Mouse (Mus musculus) ZHBTc4 (cell line): Measurements from ENCODE around the gene Foxo6.

Source experiments
- DNase-seq: peaks from one replicate; pipeline ENCODE4 v3.0.0-alpha.2; 2011; ENCODE audit warnings: low read depth, low spot score

The Foxo6 gene

DNA sequence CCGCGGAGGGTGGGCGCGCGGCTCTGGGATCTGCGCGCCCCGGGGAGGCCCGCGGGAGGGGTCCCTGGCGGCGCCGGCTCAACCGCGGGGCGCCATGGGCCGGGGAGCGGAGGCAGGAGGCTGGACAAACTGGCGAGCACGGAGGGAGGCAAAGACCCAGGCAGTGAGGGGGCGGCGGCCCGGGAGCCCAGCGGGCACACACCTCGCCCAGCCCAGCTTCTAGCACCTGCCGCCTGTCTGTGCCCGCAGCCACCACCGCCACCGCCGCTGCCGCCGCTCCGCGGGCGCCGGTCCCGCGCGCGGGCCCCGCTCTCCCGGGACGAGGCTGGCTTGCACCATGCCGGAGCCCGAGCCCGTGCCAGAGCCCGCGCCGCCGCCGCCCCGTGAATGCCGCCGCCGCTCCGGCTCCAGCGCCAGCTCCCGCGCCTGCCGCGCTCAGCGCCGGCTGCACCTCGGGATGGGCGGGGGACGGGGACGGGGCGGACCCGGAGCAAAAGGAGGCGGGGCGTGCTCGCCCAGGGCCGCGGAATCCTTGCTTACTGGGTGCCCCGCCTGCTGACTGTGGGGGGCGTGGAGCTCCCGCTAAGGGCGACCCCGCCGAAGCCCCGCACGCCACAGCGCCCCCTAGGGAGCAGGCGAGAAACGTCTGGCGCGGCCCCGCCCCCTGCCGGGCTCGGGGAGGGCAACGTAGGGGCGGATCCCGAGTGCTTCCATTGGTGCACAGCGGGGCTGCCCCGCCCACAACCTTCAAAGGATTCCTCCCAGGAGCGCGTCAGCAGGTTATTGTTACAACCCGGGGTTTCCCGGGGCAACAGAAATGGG lies at the start of gene Foxo6:
Foxo6 (minus strand) TSS at position 60 of the 822 bp plus-strand sequence.
- peak; percentile 99 for DNase-seq

DNA sequence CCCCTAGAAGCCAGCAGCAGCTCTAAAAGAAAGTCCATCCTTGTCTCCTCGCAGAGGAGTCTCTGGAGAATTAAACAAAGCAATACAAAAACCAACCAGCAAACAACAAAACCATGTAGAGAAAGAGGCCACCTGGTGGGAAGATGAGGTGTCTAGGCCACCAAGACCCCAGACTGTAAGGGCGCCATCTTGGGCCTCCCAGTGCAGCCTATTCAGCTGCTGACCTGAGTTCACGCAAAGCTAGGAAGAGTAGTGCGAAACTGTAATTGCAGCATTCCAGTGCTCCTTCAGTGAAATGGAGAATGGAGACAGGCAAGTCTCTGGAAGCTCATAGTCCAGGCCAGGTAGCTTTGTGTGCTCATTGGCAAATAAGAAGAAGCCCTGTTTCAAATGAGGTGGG lies 47.2 kb upstream of the Foxo6 start:
- no peak for DNase-seq

DNA sequence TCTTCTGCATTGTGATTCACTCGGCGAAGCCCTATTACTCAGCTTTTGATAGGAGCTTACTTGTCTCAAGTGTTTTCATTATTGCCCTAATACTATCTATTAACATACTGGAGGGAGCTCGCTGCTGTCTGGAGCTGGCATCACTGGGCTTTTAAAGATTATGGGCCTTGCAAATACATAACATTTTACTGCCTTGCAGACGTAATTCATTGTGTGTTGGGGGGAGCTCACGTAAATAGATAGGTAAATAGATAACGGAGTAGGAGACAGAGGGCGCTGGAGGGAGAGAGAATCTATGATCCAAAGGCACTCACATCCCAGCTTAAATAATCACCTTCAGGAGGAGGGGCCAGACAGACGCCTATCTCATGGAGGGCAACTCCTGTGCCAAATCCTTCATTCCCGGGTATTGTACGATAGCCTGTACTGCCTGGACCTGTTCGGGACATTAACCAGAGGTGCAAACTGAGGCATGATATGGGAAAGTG lies 45.8 kb upstream of the Foxo6 start:
- peak; percentile 13 for DNase-seq

DNA sequence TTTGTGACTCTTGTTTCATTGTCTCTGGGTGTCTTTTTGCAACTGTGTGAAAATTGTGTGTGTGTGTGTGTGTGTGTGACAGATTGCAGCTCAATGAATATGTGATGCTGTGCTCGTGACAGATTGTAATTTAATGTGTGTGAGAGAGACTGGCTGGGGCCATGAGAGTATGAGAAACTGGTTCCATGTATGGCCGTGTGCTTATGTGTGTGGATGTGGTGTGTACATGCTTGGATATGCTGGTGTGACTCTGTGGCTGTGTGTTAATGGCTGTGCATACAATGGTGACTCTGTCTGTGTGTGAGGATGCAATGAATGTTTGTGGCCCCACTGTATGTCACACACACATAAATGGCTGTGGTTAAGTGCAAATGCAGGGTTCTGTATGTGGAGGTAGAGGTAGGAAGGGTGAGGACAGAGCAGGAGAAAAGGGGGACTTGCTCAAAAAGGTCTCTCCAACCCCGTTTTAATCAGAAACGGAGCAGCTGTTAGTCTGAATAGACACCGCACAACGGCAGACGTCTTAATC lies 45.3 kb upstream of the Foxo6 start:
- no peak for DNase-seq

DNA sequence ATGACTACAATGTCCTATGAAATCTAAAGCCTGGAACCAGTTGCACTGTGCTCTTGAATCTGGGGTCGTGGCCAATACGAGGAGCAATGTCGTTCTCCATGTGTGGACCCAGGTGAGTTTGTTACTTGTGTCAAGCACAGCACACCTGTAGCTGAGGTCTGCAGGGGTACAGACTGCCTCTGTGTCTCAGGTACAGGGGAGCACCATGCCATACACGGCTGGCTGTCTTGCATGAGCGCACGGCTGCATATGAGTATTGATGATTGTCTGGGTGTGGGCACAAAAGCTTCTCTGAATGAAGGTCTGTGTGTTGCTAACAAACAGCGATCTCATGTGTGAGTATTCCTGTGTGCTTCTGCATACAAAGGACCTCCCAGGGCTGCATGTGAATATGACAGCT lies 44.8 kb upstream of the Foxo6 start:
- DNase-seq, result no peak

DNA sequence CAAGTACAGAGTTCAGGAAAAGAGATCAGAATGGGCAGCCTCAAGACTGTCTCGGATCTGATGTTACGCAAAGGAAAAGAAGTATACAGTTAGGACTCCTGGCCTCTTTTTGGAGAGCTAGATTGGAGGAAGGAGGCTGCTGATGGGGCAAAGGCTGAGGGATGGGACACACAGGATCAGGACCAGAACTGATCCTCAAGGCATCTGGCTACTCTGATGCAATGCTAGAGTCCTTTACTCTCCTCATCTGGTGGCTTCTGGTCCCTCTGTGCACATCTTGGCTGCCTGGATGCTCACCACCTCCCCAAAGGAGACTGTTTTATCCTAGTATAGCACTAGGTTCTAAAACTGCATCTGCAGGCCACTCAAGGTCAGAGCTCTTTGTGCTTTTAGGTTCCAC lies 44.4 kb upstream of the Foxo6 start:
- DNase-seq, result no peak

DNA sequence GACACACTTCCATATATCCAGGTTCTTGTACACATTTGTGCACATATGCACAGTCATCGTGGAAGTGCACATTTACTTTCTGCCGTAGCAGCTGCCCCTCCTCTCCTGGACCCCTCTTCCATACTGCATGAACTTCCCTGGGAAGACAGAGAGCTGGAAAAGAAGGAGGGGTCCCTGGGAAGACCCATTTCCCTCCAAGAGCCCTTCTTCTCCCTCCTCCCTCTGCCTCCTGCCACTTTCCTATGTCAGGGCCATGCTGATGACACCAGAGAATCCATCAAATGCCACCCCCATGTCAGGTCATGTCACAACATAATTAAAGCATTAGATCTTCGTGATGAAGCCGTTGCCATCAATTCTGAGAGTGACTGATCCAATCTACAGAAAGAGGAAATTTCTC lies 38.6 kb upstream of the Foxo6 start:
- DNase-seq, result no peak

DNA sequence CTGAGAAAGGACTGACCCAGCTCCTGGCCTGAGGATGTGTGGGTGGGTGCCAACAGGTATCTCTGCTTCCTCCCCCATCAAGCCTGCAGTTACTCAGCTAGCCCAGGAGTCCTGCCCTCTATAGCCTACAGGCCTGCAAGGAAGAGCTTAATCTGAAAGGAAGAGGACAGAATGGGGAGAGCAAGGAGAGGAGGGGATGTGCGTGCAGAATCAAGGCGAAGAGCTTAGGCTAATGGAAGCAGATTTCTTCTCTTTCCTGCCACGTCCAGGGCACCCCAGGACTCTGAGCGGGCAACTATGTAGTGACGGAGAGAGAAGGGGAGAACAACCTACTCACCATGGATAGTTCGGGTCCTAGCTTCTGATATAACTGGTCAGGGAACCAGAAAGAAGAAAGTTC lies 37.9 kb upstream of the Foxo6 start:
- DNase-seq, result no peak

DNA sequence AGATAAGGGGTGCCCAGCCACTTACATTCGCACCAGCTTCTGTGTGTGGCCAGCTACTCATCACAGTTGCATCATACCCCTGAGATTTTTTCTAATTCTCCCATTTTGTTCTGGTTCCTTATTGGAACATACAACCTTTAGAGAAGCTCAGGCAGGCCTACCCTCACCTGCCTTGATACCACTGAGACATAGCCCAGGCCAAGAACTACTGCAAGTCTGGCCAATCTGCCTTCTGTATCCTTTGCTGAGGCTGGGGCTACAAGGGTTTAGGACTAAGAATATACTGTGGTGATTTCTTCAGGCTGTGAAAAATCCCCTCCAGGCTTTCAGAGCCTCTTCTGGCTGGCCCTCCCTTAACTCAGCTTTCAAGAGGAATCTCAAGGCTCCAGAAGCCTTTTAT lies 36.7 kb upstream of the Foxo6 start:
- no peak for DNase-seq

DNA sequence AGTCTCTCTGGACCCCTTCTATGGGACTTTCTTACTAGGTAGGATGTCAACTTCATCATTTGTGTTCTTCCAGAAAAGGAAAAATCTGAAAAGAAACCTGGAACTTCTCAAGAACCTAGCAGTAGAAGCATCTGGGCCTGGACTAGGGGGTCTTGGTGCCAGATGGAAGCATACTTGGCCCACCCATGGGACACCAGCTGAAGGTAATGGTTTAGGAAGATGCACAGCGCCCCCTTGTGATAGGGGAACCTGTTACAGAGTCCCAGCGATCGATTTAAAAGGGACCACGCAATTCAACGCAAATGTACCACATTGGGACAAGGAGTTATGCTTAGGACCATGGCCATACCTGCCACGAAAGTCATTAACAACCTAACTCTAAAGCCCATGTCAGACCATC lies 36.0 kb upstream of the Foxo6 start:
- DNase-seq, result peak; percentile 62

DNA sequence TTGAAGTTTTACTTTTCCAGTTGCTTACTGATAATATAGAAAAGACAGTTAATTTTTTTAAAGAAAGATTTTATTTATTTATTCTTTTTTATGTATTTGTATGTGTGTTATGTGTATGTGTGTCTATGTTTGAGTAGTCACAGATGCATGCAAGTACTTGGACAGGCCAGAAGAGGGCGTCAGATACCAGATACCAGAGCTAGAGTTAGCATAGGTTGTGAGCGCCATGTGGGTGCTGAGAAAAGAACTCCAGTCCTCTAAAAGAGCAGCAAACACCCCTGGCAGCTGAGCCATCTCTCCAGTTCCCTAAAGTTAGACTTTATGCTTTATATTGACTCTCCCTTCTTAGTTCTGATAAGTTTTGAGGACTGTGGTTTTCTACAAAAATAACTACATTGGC lies 30.4 kb upstream of the Foxo6 start:
- DNase-seq, result peak; percentile 56

DNA sequence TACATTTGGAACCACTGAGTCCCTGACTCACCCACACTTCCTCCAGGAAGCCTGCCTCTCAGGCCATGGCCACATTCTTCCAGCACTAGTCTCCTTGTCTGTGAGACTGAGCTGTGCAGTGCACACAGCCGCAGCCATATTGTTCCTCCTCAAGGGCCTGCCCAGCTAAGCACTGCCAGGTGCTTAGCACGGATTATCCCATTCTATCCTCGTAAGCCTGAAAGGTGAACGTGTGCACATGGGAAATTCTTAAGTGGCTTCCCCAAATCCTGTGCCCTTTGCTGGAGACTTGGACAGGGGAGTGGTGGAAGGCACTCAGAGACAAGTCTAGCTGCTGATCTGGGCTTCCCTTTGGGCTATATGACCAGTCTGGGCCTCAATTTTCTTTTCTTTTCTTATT lies 29.6 kb upstream of the Foxo6 start:
- no peak for DNase-seq

DNA sequence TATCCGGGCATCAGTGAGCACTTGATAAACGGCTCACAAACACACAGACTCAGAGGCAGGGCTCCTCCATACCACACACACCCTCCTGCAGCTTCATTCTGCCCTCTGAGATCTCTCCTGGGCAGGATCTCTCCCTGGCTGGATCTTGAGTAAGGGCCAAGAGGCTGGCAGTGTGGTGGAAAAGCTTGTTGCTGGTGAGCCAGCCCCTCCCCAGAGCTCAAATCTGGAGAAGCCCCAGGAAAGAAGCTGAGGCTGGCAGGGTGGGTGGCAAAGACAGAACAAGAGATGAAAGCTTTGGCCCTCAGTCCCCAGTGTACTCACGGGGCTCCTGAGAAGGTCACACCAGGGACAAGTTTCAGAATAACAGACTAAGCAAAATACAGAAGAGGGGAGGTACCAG lies 27.4 kb upstream of the Foxo6 start:
- DNase-seq, result no peak

DNA sequence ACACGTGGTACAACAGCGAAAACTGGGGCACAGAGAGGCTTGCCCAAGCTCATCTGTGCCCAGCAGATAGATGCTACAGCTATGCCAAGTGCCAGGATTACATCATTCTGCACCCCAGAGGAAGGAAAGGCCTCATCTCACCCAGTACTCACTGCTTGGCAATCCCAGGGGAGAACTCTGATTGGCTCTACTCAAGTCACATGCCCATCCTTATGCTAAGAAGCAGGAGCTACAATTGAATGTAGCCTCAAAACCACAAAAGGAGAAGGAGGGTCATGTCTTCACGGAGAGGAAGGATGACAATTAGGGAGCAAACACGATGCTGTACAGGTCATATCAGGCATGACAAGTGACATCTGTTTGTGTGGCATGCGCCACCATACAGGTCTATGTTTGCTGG lies 26.2 kb upstream of the Foxo6 start:
- no peak for DNase-seq

DNA sequence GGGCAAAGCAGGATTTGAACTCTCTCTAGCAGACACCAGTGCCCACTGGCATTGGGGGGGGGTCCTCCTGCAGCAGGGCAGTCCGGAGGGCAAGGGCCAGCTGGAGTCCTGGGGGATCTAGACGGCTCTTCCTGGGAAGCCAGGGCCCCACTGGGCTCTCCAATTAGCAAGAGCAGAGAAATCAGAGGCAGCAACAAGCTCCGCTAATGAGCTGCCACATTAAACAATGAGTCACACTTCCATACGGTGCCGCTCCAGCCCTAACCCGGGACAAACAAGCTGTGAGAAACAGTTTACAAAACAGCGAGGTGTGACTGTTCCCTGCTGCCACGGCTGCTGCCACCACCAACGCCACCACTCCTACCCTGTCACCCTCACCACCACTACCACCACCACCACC lies 17.4 kb upstream of the Foxo6 start:
- no peak for DNase-seq

DNA sequence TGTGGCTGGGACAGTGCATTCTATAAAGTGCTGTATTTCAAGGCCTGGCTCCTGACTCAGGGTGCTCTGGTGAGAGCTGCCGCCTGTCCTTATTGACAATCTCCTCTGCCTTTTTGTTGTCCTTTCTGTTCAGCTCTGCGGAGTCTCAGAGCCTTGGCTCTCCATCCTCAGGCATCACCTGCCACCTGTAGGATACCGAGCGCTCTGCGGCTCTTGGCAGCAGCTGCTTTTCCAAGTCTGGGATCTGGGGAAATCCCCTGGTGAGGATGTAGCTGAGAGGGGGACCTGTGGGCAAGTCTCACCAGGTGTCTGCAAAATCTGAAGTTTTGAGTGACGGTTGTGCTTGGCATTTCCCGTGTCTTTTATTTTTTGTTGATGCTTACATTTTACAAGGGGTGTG lies 12.1 kb upstream of the Foxo6 start:
- peak; percentile 45 for DNase-seq

DNA sequence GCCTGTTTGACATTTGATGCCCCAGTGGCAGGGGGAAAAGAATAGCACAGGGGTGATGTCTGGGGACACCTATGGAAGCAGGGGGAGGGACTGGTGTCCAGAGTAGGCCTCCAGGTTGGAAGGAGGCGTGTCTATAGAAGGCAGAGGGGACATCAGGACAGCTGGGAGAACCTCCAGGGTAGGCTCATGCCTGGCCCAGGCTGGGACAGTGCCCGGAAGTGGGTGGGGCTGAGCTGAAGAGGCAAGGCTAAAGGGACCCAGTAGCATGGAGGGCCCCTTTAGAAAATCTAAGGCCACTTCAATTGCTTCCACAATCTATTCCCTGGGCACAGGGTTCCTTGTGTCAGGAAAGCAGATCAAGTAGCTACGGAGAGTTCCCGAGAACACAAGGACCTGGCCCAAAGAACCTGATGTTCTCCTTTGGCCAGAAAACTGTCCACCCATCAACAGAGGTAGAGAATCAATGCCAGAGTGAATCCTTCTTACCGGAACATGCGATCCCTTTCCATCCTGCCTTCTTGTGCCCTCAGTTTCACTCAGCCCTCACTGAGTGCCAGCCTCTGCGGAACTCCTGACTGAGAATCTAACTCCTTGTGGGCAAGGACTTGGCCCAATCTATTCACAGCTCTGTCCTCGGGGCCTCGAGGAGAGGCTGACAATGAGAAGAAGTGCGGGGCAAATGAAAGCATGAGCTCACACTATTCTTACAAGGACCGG lies 4.1 kb upstream of the Foxo6 start:
- DNase-seq, result no peak

DNA sequence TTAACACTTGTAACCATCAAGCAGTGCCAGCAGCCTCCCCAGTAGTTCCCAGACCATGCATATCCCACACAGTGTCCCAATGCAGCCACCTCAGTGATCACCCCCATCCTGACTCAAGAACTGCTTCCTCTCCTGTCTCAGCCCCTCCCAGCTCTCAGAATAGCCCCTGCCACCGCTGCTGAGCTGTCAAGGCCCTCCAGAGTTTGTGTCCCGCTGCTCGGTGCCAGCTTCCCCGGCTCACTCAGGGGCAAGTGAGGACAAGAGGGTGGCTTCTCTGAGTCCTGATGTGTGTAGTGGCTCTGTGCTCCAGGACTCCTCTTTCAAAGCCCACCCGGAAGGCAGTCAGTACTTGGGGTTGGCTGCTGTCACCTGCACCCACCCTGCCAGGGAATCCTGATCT lies 3.3 kb upstream of the Foxo6 start:
- no peak for DNase-seq

DNA sequence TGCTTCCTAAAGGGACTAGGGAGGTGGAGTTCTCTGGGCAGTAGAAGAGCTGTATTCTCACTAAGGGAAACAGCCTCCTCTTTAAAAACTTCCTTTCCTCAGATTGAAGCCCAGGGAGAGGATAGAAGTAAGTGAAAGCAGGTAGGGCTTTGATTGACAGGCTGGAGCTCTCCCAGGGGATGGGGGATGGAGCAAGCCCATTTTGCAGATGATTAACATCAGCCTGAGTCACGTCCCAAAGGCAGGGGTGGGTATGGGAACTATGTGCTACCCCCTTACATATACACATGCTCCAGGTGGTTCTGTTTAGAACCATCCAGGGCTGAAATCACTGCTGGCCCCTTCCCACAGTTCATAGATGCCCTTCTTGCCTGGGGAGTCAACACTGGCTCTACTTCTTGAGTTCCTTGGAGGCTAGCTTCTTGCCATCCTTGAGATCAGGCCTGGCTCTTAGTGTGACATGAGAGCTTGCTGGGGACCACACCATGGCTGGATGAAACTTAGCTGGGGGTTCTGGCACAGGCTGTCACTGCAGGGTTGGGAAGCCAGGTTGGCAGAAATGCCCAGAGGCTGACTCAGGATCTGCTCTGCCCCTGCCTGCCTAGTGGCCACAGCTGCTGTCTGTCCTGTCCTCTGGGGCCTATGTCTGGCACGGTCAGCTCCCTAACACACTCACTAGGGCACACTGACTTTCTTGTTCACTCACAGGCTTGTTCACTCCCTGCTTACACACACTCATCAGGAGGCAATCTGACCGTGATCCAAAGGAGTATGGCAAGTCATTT lies 2.2 kb upstream of the Foxo6 start:
- DNase-seq, result no peak

DNA sequence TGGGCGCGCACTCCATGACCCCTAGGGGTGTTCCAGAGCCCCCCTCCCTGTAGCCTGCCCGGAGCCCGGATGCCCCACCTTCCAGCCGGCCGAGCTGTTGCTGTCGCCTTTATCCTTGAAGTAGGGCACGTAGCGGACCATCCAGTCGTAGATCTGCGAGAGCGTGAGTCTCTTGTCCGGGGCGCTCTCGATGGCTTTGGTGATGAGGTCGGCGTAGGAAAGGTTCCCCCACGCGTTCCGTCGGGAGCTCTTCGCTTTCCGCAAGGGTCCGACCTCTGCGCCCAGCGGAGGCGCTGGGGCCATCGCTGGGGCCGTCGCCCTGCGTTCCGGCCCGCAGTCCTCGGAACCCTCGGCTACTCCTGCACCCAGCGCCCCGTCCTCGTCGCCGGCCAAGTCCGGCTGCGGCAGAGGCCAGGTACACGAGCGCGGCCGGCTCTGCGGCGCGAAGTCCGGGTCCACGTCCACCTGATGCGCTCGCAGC lies 348 bp downstream of the Foxo6 start:
- peak; percentile 46 for DNase-seq

DNA sequence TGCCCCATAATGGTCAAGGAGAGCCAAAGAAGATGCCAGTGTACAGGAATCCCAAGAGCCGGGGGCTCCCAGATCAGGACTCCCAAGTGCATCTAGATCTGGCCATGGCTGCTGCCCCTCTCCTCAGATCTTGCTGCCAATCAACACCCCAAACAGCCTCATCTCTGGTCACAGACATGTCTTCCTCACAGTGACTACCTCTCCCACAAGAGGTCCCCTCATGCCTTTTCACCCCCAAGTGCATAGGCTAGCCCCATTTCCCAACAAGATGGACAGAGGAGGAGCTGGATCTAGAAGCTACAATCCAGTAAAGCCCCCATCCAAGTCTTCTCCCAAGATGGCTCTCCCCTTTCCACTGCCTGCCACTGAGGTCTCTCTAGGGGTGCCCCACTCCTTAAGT lies 1.4 kb downstream of the Foxo6 start:
- DNase-seq, result no peak

DNA sequence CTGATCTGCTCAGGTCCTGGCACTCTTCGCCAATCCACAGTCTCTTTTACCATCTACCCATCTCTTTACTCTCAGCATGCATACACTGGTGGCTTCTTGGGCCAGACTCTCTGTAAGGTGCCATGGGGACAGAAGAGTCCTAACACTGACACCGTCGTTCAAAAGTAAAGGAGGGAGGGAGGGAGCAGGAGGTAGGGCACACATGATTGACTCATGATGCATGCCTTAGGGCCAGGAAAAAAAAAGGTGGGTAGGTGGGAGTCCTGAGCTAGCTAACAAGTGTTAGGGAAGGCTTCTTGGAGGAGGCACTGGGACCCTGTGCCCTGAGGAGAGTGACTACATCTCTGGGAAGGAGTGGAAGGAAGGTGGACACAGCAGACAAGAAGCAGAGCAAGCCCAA lies 1.9 kb downstream of the Foxo6 start:
- DNase-seq, result no peak
